Mouse (Mus musculus): ENCODE data around the gene Tmem125. TPM values are rescaled to one million over a fixed set of nuclear protein-coding genes. Genes with fewer than 3 reads are reported as not detected.
"Not testable (repeated sequence)": the region's sequence is repeated elsewhere in the genome, so short reads cannot be mapped to it uniquely, and the experiment has no call there.

The Tmem125 gene
- total RNA-seq, 2 experiments from 2014 or later: 6.6 to 14.5 TPM

- DNase-seq (ENCODE audit: low spot score in 2 of 2): no peak
- intact Hi-C loops (cut with DNase I): loop anchor here (5.0 kb wide), 1 partner anchor 105 kb away; the partner anchor contains the start of gene Cdc20
These were observed 1.2 kb downstream of the Tmem125 start for GRCm38 (mm10) chr4:118542510-118543157.

GRCm38 (mm10) chr4:118539904-118540303, 3.9 kb downstream of the Tmem125 start:
- intact Hi-C loops (cut with DNase I): loop anchor here (5.0 kb wide), 1 partner anchor 103 kb away; the partner anchor contains the start of gene Cdc20
- no peak for DNase-seq (ENCODE audit: low spot score in 2 of 2)

- intact Hi-C loops (cut with DNase I): no loop called here
- DNase-seq (ENCODE audit: low spot score in 2 of 2): no peak
These were observed 6.0 kb downstream of the Tmem125 start for GRCm38 (mm10) chr4:118537801-118538200.

GRCm38 (mm10) chr4:118535610-118536009, 8.2 kb downstream of the Tmem125 start:
- intact Hi-C loops (cut with DNase I): no loop called here
- DNase-seq (ENCODE audit: low spot score in 2 of 2): no peak

GRCm38 (mm10) chr4:118533605-118534004, 10.2 kb downstream of the Tmem125 start:
- DNase-seq (ENCODE audit: low spot score in 2 of 2): no peak
- intact Hi-C loops (cut with DNase I): no loop called here

GRCm38 (mm10) chr4:118533156-118533555, 10.7 kb downstream of the Tmem125 start:
- intact Hi-C loops (cut with DNase I): no loop called here
- DNase-seq (ENCODE audit: low spot score in 2 of 2): no peak

- no peak for DNase-seq (ENCODE audit: low spot score in 2 of 2)
- intact Hi-C loops (cut with DNase I): no loop called here
These were observed 11.2 kb downstream of the Tmem125 start for GRCm38 (mm10) chr4:118532663-118533062.

GRCm38 (mm10) chr4:118527720-118528119, 16.1 kb downstream of the Tmem125 start:
- no peak for DNase-seq (ENCODE audit: low spot score in 2 of 2)
- intact Hi-C loops (cut with DNase I): no loop called here

- intact Hi-C loops (cut with DNase I): no loop called here
- DNase-seq (ENCODE audit: low spot score in 2 of 2): no peak
These were observed 16.5 kb downstream of the Tmem125 start for GRCm38 (mm10) chr4:118527335-118527681.

- no peak for DNase-seq (ENCODE audit: low spot score in 2 of 2)
- intact Hi-C loops (cut with DNase I): no loop called here
These were observed 17.2 kb downstream of the Tmem125 start, which contains the start of gene 2610528J11Rik for GRCm38 (mm10) chr4:118526408-118527334. TSS of gene 2610528J11Rik (plus strand) at chr4:118526999.

- no peak for DNase-seq (ENCODE audit: low spot score in 2 of 2)
- intact Hi-C loops (cut with DNase I): no loop called here
These were observed 18.1 kb downstream of the Tmem125 start for GRCm38 (mm10) chr4:118525779-118526178.

- no peak for DNase-seq (ENCODE audit: low spot score in 2 of 2)
- intact Hi-C loops (cut with DNase I): no loop called here
These were observed 19.9 kb downstream of the Tmem125 start for GRCm38 (mm10) chr4:118523976-118524375.

- no peak for DNase-seq (ENCODE audit: low spot score in 2 of 2)
- intact Hi-C loops (cut with DNase I): no loop called here
These were observed 21.6 kb downstream of the Tmem125 start for GRCm38 (mm10) chr4:118522248-118522647.

- intact Hi-C loops (cut with DNase I): no loop called here
- no peak for DNase-seq (ENCODE audit: low spot score in 2 of 2)
These were observed 25.6 kb downstream of the Tmem125 start for GRCm38 (mm10) chr4:118518208-118518607.

- intact Hi-C loops (cut with DNase I): no loop called here
- no peak for DNase-seq (ENCODE audit: low spot score in 2 of 2)
These were observed 26.2 kb downstream of the Tmem125 start for GRCm38 (mm10) chr4:118517497-118518146.

GRCm38 (mm10) chr4:118516699-118517496, 26.9 kb downstream of the Tmem125 start:
- intact Hi-C loops (cut with DNase I): no loop called here
- no peak for DNase-seq (ENCODE audit: low spot score in 2 of 2)

GRCm38 (mm10) chr4:118509050-118509449, 34.8 kb downstream of the Tmem125 start:
- peak in 1 of 2 experiments; percentile 15 for DNase-seq (ENCODE audit: low spot score in 2 of 2)
- intact Hi-C loops (cut with DNase I): no loop called here

- DNase-seq (ENCODE audit: low spot score in 2 of 2); intact Hi-C loops (cut with DNase I): not testable (repeated sequence)
These were observed 36.7 kb downstream of the Tmem125 start for GRCm38 (mm10) chr4:118507171-118507570.

- intact Hi-C loops (cut with DNase I): no loop called here
- DNase-seq (ENCODE audit: low spot score in 2 of 2): no peak
These were observed 38.3 kb downstream of the Tmem125 start for GRCm38 (mm10) chr4:118505551-118505950.
